Mouse (Mus musculus) mouse embryonic stem cell (cell line): Measurements from ENCODE around the gene Prkx.

ENCODE experiments used
- in situ Hi-C, 2 experiments: fragments of 300-500 bp; cut with MboI; formaldehyde crosslinking; loops; 1 replicate in 1 of 2; 3 replicates in 1 of 2; pipeline ENCODE4 v1.14.3; 2019 to 2020; ENCODE audit warnings: low sequenced_read_pairs in 2 of 2, low pct_unique_long_range_greater_than_20kb in 1 of 2, mixed read lengths in 1 of 2; ENCODE audit not compliant: unreplicated experiment in 1 of 2

The Prkx gene

GRCm38 (mm10) chrX:77720298-77720697, 75.8 kb downstream of the Prkx start:
- in situ Hi-C loops: loop anchor here in 1 of 2 experiments (25.0 kb wide), 1 partner anchor 1033 kb away; no protein-coding TSS in a partner anchor
